Mouse (Mus musculus) gastrocnemius, postnatal 25 days (tissue): ENCODE measurements at regions not wholly inside any gene's neighbourhood (a gene's known extent, or its start where the extent isn't known, plus 50 kb on each side); places are given as distances from the start of the nearest gene placed in this dataset.
A peak's percentile ranks its signal among the peaks of the same experiment; 100 is the strongest.

Experiments used
- DNase-seq: peaks from one replicate; pipeline ENCODE4 v3.0.0; 2022

GRCm38 (mm10) chr16:95842766-95843165 is 140.9 kb downstream of the Ets2 start:
- no peak for DNase-seq

- DNase-seq = no peak
Observed at GRCm38 (mm10) chr16:95839512-95840253, 137.8 kb downstream of the Ets2 start.

- no peak for DNase-seq
Observed at GRCm38 (mm10) chr16:95838886-95839430, 137.1 kb downstream of the Ets2 start.

- DNase-seq = no peak
Observed at GRCm38 (mm10) chr16:95838478-95838846, 136.6 kb downstream of the Ets2 start.

- no peak for DNase-seq
Observed at GRCm38 (mm10) chr16:95837723-95838477, 136.0 kb downstream of the Ets2 start.

- DNase-seq = no peak
Observed at GRCm38 (mm10) chr16:95835941-95836340, 134.1 kb downstream of the Ets2 start.

GRCm38 (mm10) chr16:95834556-95835288 is 132.8 kb downstream of the Ets2 start:
- DNase-seq = peak; percentile 53

- no peak for DNase-seq
Observed at GRCm38 (mm10) chr16:95833455-95833854, 131.6 kb downstream of the Ets2 start.

- DNase-seq = no peak
Observed at GRCm38 (mm10) chr16:95832346-95832739, 130.5 kb downstream of the Ets2 start.

GRCm38 (mm10) chr16:95831566-95832345 is 129.9 kb downstream of the Ets2 start:
- DNase-seq = no peak

GRCm38 (mm10) chr16:95827402-95827737 is 125.5 kb downstream of the Ets2 start:
- no peak for DNase-seq

GRCm38 (mm10) chr16:95826681-95827401 is 125.0 kb downstream of the Ets2 start:
- DNase-seq = no peak

- DNase-seq = no peak
Observed at GRCm38 (mm10) chr16:95825723-95826122, 123.8 kb downstream of the Ets2 start.

GRCm38 (mm10) chr16:95824720-95825534 is 123.1 kb downstream of the Ets2 start:
- peak; percentile 38 for DNase-seq

GRCm38 (mm10) chr16:95823803-95824202 is 121.9 kb downstream of the Ets2 start:
- peak; percentile 41 for DNase-seq

- DNase-seq = no peak
Observed at GRCm38 (mm10) chr16:95821080-95821479, 119.2 kb downstream of the Ets2 start.

GRCm38 (mm10) chr16:95820606-95821005 is 118.7 kb downstream of the Ets2 start:
- no peak for DNase-seq

- DNase-seq = no peak
Observed at GRCm38 (mm10) chr16:95820013-95820412, 118.1 kb downstream of the Ets2 start.

- no peak for DNase-seq
Observed at GRCm38 (mm10) chr16:95815966-95816365, 114.1 kb downstream of the Ets2 start.

- DNase-seq = no peak
Observed at GRCm38 (mm10) chr16:95815206-95815731, 113.4 kb downstream of the Ets2 start.
